Mouse (Mus musculus) forebrain, postnatal 0 days (tissue): ENCODE measurements at regions not wholly inside any gene's neighbourhood (a gene's known extent, or its start where the extent isn't known, plus 50 kb on each side); places are given as distances from the start of the nearest gene placed in this dataset.
A peak's percentile ranks its signal among the peaks of the same experiment; 100 is the strongest.

ENCODE experiments used
- ATAC-seq: fragments of 200-750 bp; cut with Nextera tagmentation; 2 replicates; pipeline ENCODE4 v1.8.0; 2017; ENCODE audit warnings: mild to moderate bottlenecking, moderate library complexity
- DNase-seq: peaks from one replicate; pipeline ENCODE4 v3.0.0-alpha.2; 2015
- H3K27ac ChIP-seq: fragments of 300-500 bp; sonication (generic); 2 replicates; pipeline ENCODE4 v1.5.1; 2014; ENCODE audit warnings: low read depth, mild to moderate bottlenecking, antibody characterized with exemption, low read length, moderate library complexity, mixed read lengths
- H3K27me3 ChIP-seq: fragments of 300-500 bp; sonication (generic); 2 replicates; pipeline ENCODE4 v1.6.1; 2014; ENCODE audit warnings: mild to moderate bottlenecking, low read length, mixed read lengths; ENCODE audit not compliant: insufficient read depth
- H3K36me3 ChIP-seq: fragments of 300-500 bp; sonication (generic); 2 replicates; pipeline ENCODE4 v1.6.1; 2014; ENCODE audit warnings: mild to moderate bottlenecking, moderate library complexity; ENCODE audit not compliant: insufficient read depth
- H3K4me1 ChIP-seq: fragments of 300-500 bp; sonication (generic); 2 replicates; pipeline ENCODE4 v1.6.1; 2014; ENCODE audit warnings: antibody characterized with exemption; ENCODE audit not compliant: insufficient read depth
- H3K4me2 ChIP-seq: fragments of 300-500 bp; sonication (generic); 2 replicates; pipeline ENCODE4 v1.6.1; 2014; ENCODE audit warnings: low read depth, mild to moderate bottlenecking, moderate library complexity
- H3K4me3 ChIP-seq: fragments of 300-500 bp; sonication (generic); 2 replicates; pipeline ENCODE4 v1.5.1; 2014; ENCODE audit warnings: low read depth, low read length, mixed read lengths
- H3K9ac ChIP-seq: fragments of 300-500 bp; sonication (generic); 2 replicates; pipeline ENCODE4 v1.6.1; 2014; ENCODE audit warnings: mild to moderate bottlenecking
- H3K9me3 ChIP-seq: fragments of 300-500 bp; sonication (generic); 2 replicates; pipeline ENCODE4 v1.6.1; 2016; ENCODE audit warnings: low read length
- CTCF ChIP-seq: sonication (generic); IDR thresholded peaks from 2 replicates; pipeline ENCODE4 v1.5.1; 2016; ENCODE audit warnings: antibody characterized with exemption, control low read depth, low read depth
- WGBS: fragments of 180-500 bp; shearing (Covaris S2); extraction: QIAGEN DNeasy Blood & Tissue Kit; methylation state at CpG from one replicate; pipeline ENCODE4 v1.1.7; 2014; 5-methylcytosine and 5-hydroxymethylcytosine counted together

DNA sequence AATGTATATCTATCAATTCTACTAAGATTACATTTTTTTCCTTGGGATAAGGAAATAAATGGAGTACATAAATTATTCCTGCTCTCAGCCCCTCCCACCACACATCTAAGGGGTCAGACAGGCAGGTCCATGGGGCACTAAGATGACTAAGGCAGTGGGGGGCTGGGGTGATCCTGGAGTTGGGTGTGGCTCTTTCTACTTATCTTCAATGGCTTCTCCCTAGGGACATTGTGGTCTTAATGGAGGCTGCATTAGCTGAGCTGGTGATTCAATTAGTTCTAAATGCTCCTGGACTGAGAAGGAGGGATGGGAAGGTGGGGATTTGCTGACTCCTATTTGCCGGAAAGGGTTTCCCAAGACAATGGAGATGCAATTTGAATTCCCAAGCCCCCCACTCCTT is 118.4 kb upstream of the Plxna4 start:
- WGBS, result 13% methylated on average over 1 of the region's 1 CpGs
- ATAC-seq, result no peak
- H3K9ac ChIP-seq, result no peak overlapping the region

GRCm38 (mm10) chr6:32703466-32703865 is 115.5 kb upstream of the Plxna4 start:
- no peak overlapping the region for H3K27ac ChIP-seq
- no peak overlapping the region for H3K4me2 ChIP-seq
- H3K4me1 ChIP-seq, result 0 out of 2 replicates have a peak, but pooled peaks cover 3% of the 10 kb centered on the region
- 42% methylated on average over 8 of the region's 8 CpGs for WGBS
- peak; percentile 71 for DNase-seq
- H3K27me3 ChIP-seq, result no peaks in the 10 kb centered on the region
- H3K9me3 ChIP-seq, result no peaks in the 10 kb centered on the region
- no peak overlapping the region for H3K4me3 ChIP-seq
- TF ChIP-seq CTCF, result no peak
- no peaks in the 10 kb centered on the region for H3K36me3 ChIP-seq
- ATAC-seq, result peak; percentile 49
- no peak overlapping the region for H3K9ac ChIP-seq

More for the DNA sequence above, 118.4 kb upstream of the Plxna4 start:
- Histone ChIP-seq H3K36me3 (no peaks in the 10 kb centered on the region), H3K4me1 (0 out of 2 replicates have a peak, but pooled peaks cover 3% of the 10 kb centered on the region), H3K27me3 (no peaks in the 10 kb centered on the region), H3K27ac (no peak overlapping the region), H3K4me2 (no peak overlapping the region), H3K4me3 (no peak overlapping the region), H3K9me3 (no peaks in the 10 kb centered on the region)
- no peak for DNase-seq
- no peak for TF ChIP-seq CTCF

- Histone ChIP-seq H3K27ac (peak overlapping the region; percentile 45; the same call in 1 of the 2 replicates), H3K4me3 (no peak overlapping the region), H3K36me3 (no peaks in the 10 kb centered on the region), H3K4me2 (no peak overlapping the region), H3K27me3 (no peaks in the 10 kb centered on the region), H3K9ac (no peak overlapping the region), H3K4me1 (0 out of 2 replicates have a peak, but pooled peaks cover 3% of the 10 kb centered on the region), H3K9me3 (no peaks in the 10 kb centered on the region)
- peak; percentile 86 for DNase-seq
- ATAC-seq, result peak; percentile 94
- WGBS, result 61% methylated on average over 11 of the region's 11 CpGs
- no peak for TF ChIP-seq CTCF
Observed at GRCm38 (mm10) chr6:32702245-32702791, 114.3 kb upstream of the Plxna4 start.

- no peak for ATAC-seq
- Histone ChIP-seq H3K4me2 (no peak overlapping the region), H3K4me1 (0 out of 2 replicates have a peak, but pooled peaks cover 3% of the 10 kb centered on the region), H3K9me3 (no peaks in the 10 kb centered on the region), H3K4me3 (no peak overlapping the region), H3K36me3 (no peaks in the 10 kb centered on the region), H3K27ac (no peak overlapping the region), H3K27me3 (no peaks in the 10 kb centered on the region), H3K9ac (no peak overlapping the region)
- no peak for TF ChIP-seq CTCF
- 93% methylated on average over 1 of the region's 1 CpGs for WGBS
- DNase-seq, result no peak
Observed at GRCm38 (mm10) chr6:32699811-32700210, 111.8 kb upstream of the Plxna4 start.

GRCm38 (mm10) chr6:32697771-32698270 is 109.8 kb upstream of the Plxna4 start:
- 77% methylated on average over 3 of the region's 3 CpGs for WGBS
- Histone ChIP-seq H3K9ac (no peak overlapping the region), H3K4me3 (no peak overlapping the region), H3K27me3 (no peaks in the 10 kb centered on the region), H3K4me2 (no peak overlapping the region), H3K27ac (no peak overlapping the region), H3K36me3 (no peaks in the 10 kb centered on the region), H3K4me1 (no peaks in the 10 kb centered on the region), H3K9me3 (no peaks in the 10 kb centered on the region)
- ATAC-seq (no peak), DNase-seq (no peak)
- no peak for TF ChIP-seq CTCF

- Histone ChIP-seq H3K27me3 (no peaks in the 10 kb centered on the region), H3K9ac (no peak overlapping the region), H3K4me3 (no peak overlapping the region), H3K9me3 (no peaks in the 10 kb centered on the region), H3K36me3 (no peaks in the 10 kb centered on the region), H3K27ac (no peak overlapping the region), H3K4me1 (no peaks in the 10 kb centered on the region), H3K4me2 (no peak overlapping the region)
- no peak for DNase-seq
- 58% methylated on average over 2 of the region's 2 CpGs for WGBS
- no peak for TF ChIP-seq CTCF
- ATAC-seq, result no peak
Observed at GRCm38 (mm10) chr6:32696037-32696436, 108.0 kb upstream of the Plxna4 start.

DNA sequence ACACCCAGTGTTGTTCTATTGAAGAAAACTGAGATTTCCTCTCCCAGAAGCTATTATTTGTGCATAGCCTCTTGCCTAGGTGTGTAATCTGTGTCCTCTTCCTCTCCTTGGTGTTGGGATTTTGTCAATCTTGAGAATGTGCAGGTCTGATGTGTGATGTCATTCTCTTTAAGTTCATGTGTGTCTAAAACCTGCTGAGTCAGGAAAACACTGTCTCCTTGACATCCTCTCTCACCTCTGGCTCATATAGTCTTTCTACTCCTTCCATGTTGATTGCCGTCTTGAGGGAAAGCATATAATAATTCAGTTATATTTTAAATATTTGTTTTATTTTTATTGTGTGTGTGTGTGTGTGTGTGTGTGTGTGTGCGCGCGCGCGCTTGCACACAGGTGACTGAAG is 84.6 kb upstream of the Plxna4 start:
- Histone ChIP-seq H3K4me2 (no peak overlapping the region), H3K4me1 (no peaks in the 10 kb centered on the region), H3K27me3 (no peaks in the 10 kb centered on the region), H3K4me3 (no peak overlapping the region), H3K36me3 (no peaks in the 10 kb centered on the region), H3K27ac (no peak overlapping the region), H3K9me3 (no peaks in the 10 kb centered on the region), H3K9ac (no peak overlapping the region)
- ATAC-seq (no peak), DNase-seq (no peak)
- TF ChIP-seq CTCF, result no peak
- WGBS, result over 99% methylated on average over 6 of the region's 6 CpGs

DNA sequence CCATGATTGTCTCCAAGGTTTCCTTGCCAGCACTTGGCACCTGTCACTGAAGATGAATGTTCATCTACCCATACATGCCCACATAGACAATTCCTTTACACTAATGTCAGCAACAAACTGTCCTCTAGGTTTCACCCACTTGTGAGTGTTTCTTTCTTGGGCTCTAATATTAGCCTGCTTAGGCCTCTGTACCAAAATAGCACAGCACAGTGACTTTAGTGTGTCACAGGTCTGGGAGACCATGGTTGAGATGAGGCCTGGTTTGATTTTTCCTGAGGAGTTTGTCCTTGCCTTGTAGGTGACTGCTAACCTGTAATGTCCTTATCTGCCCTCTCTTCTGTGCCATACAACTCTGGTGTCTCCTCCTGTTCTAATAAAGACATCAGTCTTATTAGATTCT is 71.8 kb upstream of the Plxna4 start:
- Histone ChIP-seq H3K4me3 (no peak overlapping the region), H3K27me3 (no peaks in the 10 kb centered on the region), H3K36me3 (no peaks in the 10 kb centered on the region), H3K9ac (no peak overlapping the region), H3K4me1 (no peaks in the 10 kb centered on the region), H3K9me3 (no peaks in the 10 kb centered on the region), H3K4me2 (no peak overlapping the region), H3K27ac (no peak overlapping the region)
- TF ChIP-seq CTCF, result no peak
- DNase-seq (no peak), ATAC-seq (no peak)
